Mouse (Mus musculus) megakaryocyte, embryonic 14.5 days (primary cell): ENCODE results near the gene Kdm5c.

Experiments
- FLI1 ChIP-seq: IDR thresholded peaks from 2 replicates; pipeline ENCODE4 v1.6.1; 2012; ENCODE audit warnings: low read length, inconsistent platforms, mixed read lengths
- GATA1 ChIP-seq: IDR thresholded peaks from 3 replicates; pipeline ENCODE4 v1.6.1; 2012; ENCODE audit warnings: mixed read lengths, low read length, inconsistent platforms, borderline replicate concordance

- no peak for TF ChIP-seq FLI1
- no peak for TF ChIP-seq GATA1
These were observed 51.9 kb downstream of the Kdm5c start for GRCm38 (mm10) chrX:152284746-152285145.
